Mouse (Mus musculus) hindbrain, embryonic 12.5 days (tissue): ENCODE measurements around the gene Irgm1. TPM values are rescaled to one million over a fixed set of nuclear protein-coding genes. Genes with fewer than 3 reads are reported as not detected.

Experiments used
- polyA plus RNA-seq: library from polyadenylated mRNA; unstranded; fragments of >200 nt; fragmentation: Nextera tagmentation; extraction: Ambion mirVana; gene quantifications from 2 replicates; pipeline ENCODE4 v1.2.1, GENCODE M21; 2016

Irgm1 gene
- polyA plus RNA-seq, 1 experiment from 2014 or later, result 3.9 TPM

Other genes starting within 250 kb of the Irgm1 start
- gene Rack1, start 71.4 kb downstream of the Irgm1 start, polyA plus RNA-seq, result 442 and 512 TPM in 2 replicates
- 6.4 and 7.1 TPM in 2 replicates for gene Trim41, start 54.3 kb downstream of the Irgm1 start, polyA plus RNA-seq
- 0.70 and 1.6 TPM in 2 replicates for gene Trim7, start 45.5 kb downstream of the Irgm1 start, polyA plus RNA-seq
- gene Gm12184, start 45.0 kb downstream of the Irgm1 start, polyA plus RNA-seq, result 7.2 and 10.0 TPM in 2 replicates
- gene Gm5431, start 30.5 kb upstream of the Irgm1 start, polyA plus RNA-seq, result 0.13 TPM in 1 of 2 replicates, not detected in the other
- 2.3 and 2.4 TPM in 2 replicates for gene Psme2b, start 74.5 kb upstream of the Irgm1 start, polyA plus RNA-seq
- gene Olfr56, start 107.2 kb upstream of the Irgm1 start, polyA plus RNA-seq, result not detected in 2 replicates
- 0.10 and 0.47 TPM in 2 replicates for gene 9930111J21Rik1, start 107.7 kb upstream of the Irgm1 start, polyA plus RNA-seq
- gene Gm12185, start 120.5 kb upstream of the Irgm1 start, polyA plus RNA-seq, result not detected in 2 replicates
- gene Tgtp1, start 122.5 kb upstream of the Irgm1 start, polyA plus RNA-seq, result not detected in 2 replicates
- 0.22 and 0.57 TPM in 2 replicates for gene 9930111J21Rik2, start 179.6 kb upstream of the Irgm1 start, polyA plus RNA-seq
- gene Tgtp2, start 192.5 kb upstream of the Irgm1 start, polyA plus RNA-seq, result not detected in 2 replicates
- gene Ifi47, start 204.9 kb upstream of the Irgm1 start, polyA plus RNA-seq, result 0.46 and 0.66 TPM in 2 replicates
- gene Olfr1396, start 243.2 kb upstream of the Irgm1 start, polyA plus RNA-seq, result not detected in 2 replicates